Mouse (Mus musculus) stomach, embryonic 14.5 days (tissue): Measurements from ENCODE around the gene Zbtb5. TPM values are rescaled to one million over a fixed set of nuclear protein-coding genes. Genes with fewer than 3 reads are reported as not detected.

Source experiments
- ATAC-seq: fragments of 200-750 bp; cut with Nextera tagmentation; 2 replicates; pipeline ENCODE4 v1.8.0; 2017; ENCODE audit warnings: low read depth, moderate TSS enrichment; ENCODE audit not compliant: insufficient number of reproducible peaks, insufficient read depth, low FRiP score
- H3K27ac ChIP-seq: fragments of 300-500 bp; sonication (generic); 2 replicates; pipeline ENCODE4 v1.5.1; 2014; ENCODE audit warnings: mild to moderate bottlenecking, low read length, moderate library complexity, mixed read lengths
- H3K27me3 ChIP-seq: fragments of 300-500 bp; sonication (generic); 2 replicates; pipeline ENCODE4 v1.6.1; 2014; ENCODE audit warnings: low read length, control low read depth, mixed read lengths; ENCODE audit not compliant: control insufficient read depth, insufficient read depth
- H3K36me3 ChIP-seq: fragments of 300-500 bp; sonication (generic); 2 replicates; pipeline ENCODE4 v1.6.1; 2014; ENCODE audit warnings: mild to moderate bottlenecking, control low read depth, low read length, moderate library complexity, mixed read lengths; ENCODE audit not compliant: control insufficient read depth, insufficient read depth
- H3K4me1 ChIP-seq: fragments of 300-500 bp; sonication (generic); 2 replicates; pipeline ENCODE4 v1.6.1; 2014; ENCODE audit warnings: low read length, control low read depth, mixed read lengths; ENCODE audit not compliant: control insufficient read depth, insufficient read depth
- H3K4me2 ChIP-seq: fragments of 300-500 bp; sonication (generic); replicated peaks from 2 replicates; pipeline ENCODE4 v1.6.1; 2014; ENCODE audit warnings: low read depth, low read length, control low read depth
- H3K4me3 ChIP-seq: fragments of 300-500 bp; sonication (generic); 2 replicates; pipeline ENCODE4 v1.5.1; 2014; ENCODE audit warnings: low read depth, low read length, control low read depth
- H3K9ac ChIP-seq: fragments of 300-500 bp; sonication (generic); replicated peaks from 2 replicates; pipeline ENCODE4 v1.6.1; 2014; ENCODE audit warnings: low read depth, mild to moderate bottlenecking, control low read depth, low read length, moderate library complexity, mixed read lengths
- H3K9me3 ChIP-seq: fragments of 300-500 bp; sonication (generic); 2 replicates; pipeline ENCODE4 v1.6.1; 2016; ENCODE audit warnings: low read depth, low read length, control low read depth; ENCODE audit not compliant: control insufficient read depth
- WGBS: fragments of 180-500 bp; shearing (Covaris S2); extraction: QIAGEN DNeasy Blood & Tissue Kit; methylation state at CpG from one replicate; pipeline ENCODE4 v1.1.7; 2014; 5-methylcytosine and 5-hydroxymethylcytosine counted together
- polyA plus RNA-seq: library from polyadenylated mRNA; unstranded; fragments of >200 nt; fragmentation: Nextera tagmentation; extraction: Ambion mirVana; gene quantifications from 2 replicates; pipeline ENCODE4 v1.2.1, GENCODE M21; 2014

Gene Zbtb5
- polyA plus RNA-seq, 1 experiment from 2014 or later, result 25.6 TPM

- Histone ChIP-seq H3K9me3 (no peaks in the 10 kb centered on the region), H3K27me3 (no peaks in the 10 kb centered on the region), H3K36me3 (no peaks in the 10 kb centered on the region), H3K4me2 (peak within 1 kb of the TSS; percentile 97), H3K27ac (no peak within 1 kb of the TSS), H3K9ac (peak within 1 kb of the TSS; percentile 52), H3K4me1 (peaks cover 15% of the 10 kb centered on the region), H3K4me3 (peak within 1 kb of the TSS; percentile 72)
- WGBS, result under 1% methylated on average over 29 of the region's 29 CpGs
- ATAC-seq, result peak; percentile 92
These were observed 6.3 kb upstream of the Zbtb5 start, which contains the start of gene Polr1e for GRCm38 (mm10) chr4:45018452-45018980. Gene Polr1e, plus strand, starts transcription at chr4:45018583.

GRCm38 (mm10) chr4:45015615-45016014, 3.4 kb upstream of the Zbtb5 start:
- Histone ChIP-seq H3K9ac (no peak overlapping the region), H3K27ac (no peak overlapping the region), H3K27me3 (no peaks in the 10 kb centered on the region), H3K4me3 (no peak overlapping the region), H3K36me3 (no peaks in the 10 kb centered on the region), H3K4me1 (peaks cover 18% of the 10 kb centered on the region), H3K4me2 (no peak overlapping the region), H3K9me3 (no peaks in the 10 kb centered on the region)
- 10% methylated on average over 3 of the region's 3 CpGs for WGBS
- ATAC-seq, result no peak

GRCm38 (mm10) chr4:45013537-45013936, 1.3 kb upstream of the Zbtb5 start:
- H3K27ac ChIP-seq, result 0 out of 2 replicates have a peak overlapping the region, but pooled peaks have one; percentile 86
- no peak overlapping the region; the same call in 1 of the 2 replicates for H3K9ac ChIP-seq
- no peaks in the 10 kb centered on the region for H3K36me3 ChIP-seq
- H3K27me3 ChIP-seq, result no peaks in the 10 kb centered on the region
- H3K4me3 ChIP-seq, result peak overlapping the region; percentile 73
- H3K4me2 ChIP-seq, result peak overlapping the region; percentile 68
- WGBS, result 2% methylated on average over 2 of the region's 2 CpGs
- no peak for ATAC-seq
- H3K9me3 ChIP-seq, result no peaks in the 10 kb centered on the region
- H3K4me1 ChIP-seq, result peaks cover 16% of the 10 kb centered on the region

- Histone ChIP-seq H3K4me3 (peak overlapping the region; percentile 73), H3K4me1 (peaks cover 16% of the 10 kb centered on the region), H3K9ac (peak overlapping the region; percentile 72), H3K27ac (peak overlapping the region; percentile 86), H3K36me3 (no peaks in the 10 kb centered on the region), H3K9me3 (no peaks in the 10 kb centered on the region), H3K4me2 (peak overlapping the region; percentile 68), H3K27me3 (no peaks in the 10 kb centered on the region)
- WGBS, result under 1% methylated on average over 13 of the region's 13 CpGs
- ATAC-seq, result no peak
These were observed 819 bp upstream of the Zbtb5 start for GRCm38 (mm10) chr4:45013031-45013431.

- peak overlapping the region; percentile 79 for H3K4me3 ChIP-seq
- ATAC-seq, result peak; percentile 59
- peaks cover 16% of the 10 kb centered on the region for H3K4me1 ChIP-seq
- under 1% methylated on average over 31 of the region's 31 CpGs for WGBS
- H3K9ac ChIP-seq, result peak overlapping the region; percentile 66
- H3K4me2 ChIP-seq, result peak overlapping the region; percentile 58
- H3K27me3 ChIP-seq, result no peaks in the 10 kb centered on the region
- peak overlapping the region; percentile 92 for H3K27ac ChIP-seq
- no peaks in the 10 kb centered on the region for H3K36me3 ChIP-seq
- H3K9me3 ChIP-seq, result no peaks in the 10 kb centered on the region
These were observed 569 bp downstream of the Zbtb5 start for GRCm38 (mm10) chr4:45011581-45012104.

GRCm38 (mm10) chr4:45010806-45011415, 1.3 kb downstream of the Zbtb5 start:
- Histone ChIP-seq H3K4me3 (peak overlapping the region; percentile 79), H3K4me2 (peak overlapping the region; percentile 58), H3K9ac (peak overlapping the region; percentile 66), H3K9me3 (no peaks in the 10 kb centered on the region), H3K36me3 (no peaks in the 10 kb centered on the region), H3K27ac (peak overlapping the region; percentile 92), H3K4me1 (peaks cover 16% of the 10 kb centered on the region), H3K27me3 (no peaks in the 10 kb centered on the region)
- ATAC-seq, result no peak
- WGBS, result 7% methylated on average over 11 of the region's 11 CpGs

- H3K36me3 ChIP-seq, result no peaks in the 10 kb centered on the region
- no peaks in the 10 kb centered on the region for H3K27me3 ChIP-seq
- peaks cover 9% of the 10 kb centered on the region for H3K4me1 ChIP-seq
- no peak overlapping the region for H3K27ac ChIP-seq
- 62% methylated on average over 3 of the region's 3 CpGs for WGBS
- ATAC-seq, result no peak
- H3K9ac ChIP-seq, result no peak overlapping the region
- H3K9me3 ChIP-seq, result no peaks in the 10 kb centered on the region
- no peak overlapping the region for H3K4me3 ChIP-seq
- H3K4me2 ChIP-seq, result no peak overlapping the region
These were observed 6.8 kb downstream of the Zbtb5 start for GRCm38 (mm10) chr4:45005452-45005851.

- Histone ChIP-seq H3K36me3 (peaks cover under 1% of the 10 kb centered on the region; the same call in 1 of the 2 replicates), H3K27ac (no peak overlapping the region), H3K27me3 (no peaks in the 10 kb centered on the region), H3K9ac (no peak overlapping the region), H3K9me3 (no peaks in the 10 kb centered on the region), H3K4me2 (no peak overlapping the region), H3K4me1 (no peaks in the 10 kb centered on the region), H3K4me3 (no peak overlapping the region)
- ATAC-seq, result no peak
- 88% methylated on average over 6 of the region's 6 CpGs for WGBS
These were observed 12.2 kb downstream of the Zbtb5 start for GRCm38 (mm10) chr4:45000001-45000400.
